ENCODE assay signal across 15 mouse cellular contexts in the genomic region with DNA sequence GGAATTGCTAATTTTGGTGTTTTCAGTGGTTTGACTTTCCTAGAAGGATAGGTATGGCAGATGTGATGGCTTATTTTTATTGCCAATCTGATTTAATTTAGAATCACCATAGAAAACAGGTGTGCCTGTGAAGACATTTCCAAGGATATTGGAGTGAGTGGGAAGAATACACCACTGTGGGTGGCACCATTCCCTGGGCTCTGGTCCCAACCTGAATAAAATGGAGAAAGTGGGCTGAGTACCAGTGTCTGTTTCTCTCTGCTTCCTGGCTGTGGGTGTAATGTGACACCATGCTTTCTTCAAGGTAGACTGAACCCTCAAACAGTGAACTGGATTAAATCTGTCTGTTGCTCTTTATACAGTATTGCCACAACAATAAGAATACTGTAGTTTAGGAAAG.
"Had no signal": no experiment of that assay in that cellular context is flagged by ENCODE, and none has a peak within 500 bp of the region (broad histone marks: within the 10 kb centered on the region; RNA-seq: fewer than 3 reads in every experiment).

No protein-coding gene starts in this region.

- DNase-seq: kidney, adult 18-20 months; kidney, adult 9 months; kidney, postnatal 14 days; kidney, postnatal 4 days; liver, embryonic 13.5 days; lung, adult 2 months; lung, postnatal 14 days; thymus, adult 18-20 months; thymus, postnatal 14 days; thymus, postnatal 4 days had no signal

- H3K27ac ChIP-seq: left cerebral cortex, adult 2 months; liver, embryonic 13.5 days; macrophage; midbrain, embryonic 13.5 days had no signal

- H3K4me3 ChIP-seq: left cerebral cortex, adult 2 months; liver, embryonic 13.5 days; midbrain, embryonic 13.5 days had no signal

- ATAC-seq: inflammation-experienced regulatory T-cells, adult 6 months; intestine, embryonic 16.5 days; midbrain, embryonic 13.5 days had no signal

- H3K36me3 ChIP-seq: liver, embryonic 13.5 days; midbrain, embryonic 13.5 days had no signal

- H3K9ac ChIP-seq: liver, embryonic 13.5 days; midbrain, embryonic 13.5 days had no signal

- H3K9me3 ChIP-seq: liver, embryonic 13.5 days; midbrain, embryonic 13.5 days had no signal

- H3K4me2 ChIP-seq: liver, embryonic 13.5 days; midbrain, embryonic 13.5 days had no signal

- H3K4me1 ChIP-seq: liver, embryonic 13.5 days had no signal

- H3K27me3 ChIP-seq: liver, embryonic 13.5 days; midbrain, embryonic 13.5 days had no signal
